Mouse (Mus musculus) thymus, postnatal 25 days (tissue): ENCODE measurements around the gene 6030468B19Rik.
A peak's percentile ranks its signal among the peaks of the same experiment; 100 is the strongest.

Source experiments
- DNase-seq: peaks from one replicate; pipeline ENCODE4 v3.0.0; 2022

Gene 6030468B19Rik

GRCm38 (mm10) chr11:117797511-117798159, at the start of gene 6030468B19Rik:
TSS of gene 6030468B19Rik (plus strand) at chr11:117797660.
- peak; percentile 21 for DNase-seq

DNA sequence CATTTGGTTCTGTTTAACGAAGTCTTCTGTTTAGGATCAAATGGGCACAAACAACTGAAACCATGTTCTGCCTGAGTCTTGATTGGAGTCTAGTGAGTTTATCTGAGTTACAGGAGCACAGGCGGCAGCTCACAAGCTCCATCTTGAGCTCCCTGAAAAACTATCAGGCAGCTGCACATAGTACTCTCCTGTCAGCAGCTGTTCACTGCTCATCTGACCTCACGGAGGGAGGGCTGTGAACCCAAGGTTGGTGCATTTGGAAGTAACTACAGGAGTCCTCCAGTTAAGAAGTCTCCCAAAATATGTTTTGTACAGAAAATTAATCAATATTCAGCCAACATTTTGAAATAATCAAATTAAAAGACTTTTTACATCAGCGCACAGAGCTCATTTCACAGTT, 48.8 kb upstream of the 6030468B19Rik start:
- no peak for DNase-seq

DNA sequence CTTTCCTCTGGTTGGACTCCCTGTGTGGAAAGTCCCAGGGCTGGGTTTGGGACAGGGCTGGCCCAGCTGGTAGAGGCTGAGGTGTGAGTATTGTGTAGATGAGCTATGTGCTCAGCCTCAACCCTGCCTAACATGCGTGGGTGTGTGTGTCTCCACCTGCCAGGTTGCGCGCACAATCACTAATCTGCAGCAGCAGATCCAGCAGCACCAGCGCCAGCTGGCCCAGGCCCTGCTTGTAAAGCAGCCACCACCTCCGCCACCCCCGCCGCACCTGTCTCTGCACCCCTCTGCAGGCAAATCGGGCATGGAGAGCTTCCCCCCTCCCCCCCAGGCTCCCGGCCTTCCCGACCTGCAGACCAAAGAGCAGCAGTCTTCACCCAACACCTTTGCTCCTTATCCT, 48.0 kb upstream of the 6030468B19Rik start:
- no peak for DNase-seq

- DNase-seq, result no peak
Observed at GRCm38 (mm10) chr11:117751544-117751943, 45.9 kb upstream of the 6030468B19Rik start.

DNA sequence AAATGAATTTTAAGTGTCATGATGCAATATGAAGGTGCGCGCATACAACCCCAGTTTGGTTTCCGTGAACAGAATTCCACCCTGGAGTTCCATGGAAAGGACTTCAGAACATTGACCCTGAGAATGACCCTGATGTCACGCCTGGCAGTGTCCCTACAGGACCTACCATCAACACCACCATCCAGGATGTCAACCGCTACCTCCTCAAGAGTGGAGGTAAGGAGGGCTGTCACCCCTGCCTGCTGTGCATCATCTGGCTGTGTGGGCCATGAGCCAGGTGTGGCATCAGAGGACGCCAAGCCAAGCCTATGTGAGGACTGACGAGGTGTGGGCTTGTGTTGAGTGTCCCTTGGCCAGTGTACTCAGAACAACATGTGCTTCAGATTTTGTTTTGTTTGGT, 41.6 kb upstream of the 6030468B19Rik start:
- DNase-seq, result no peak

GRCm38 (mm10) chr11:117759267-117759666, 38.2 kb upstream of the 6030468B19Rik start:
- DNase-seq, result no peak

- no peak for DNase-seq
Observed at GRCm38 (mm10) chr11:117760374-117761119, 36.9 kb upstream of the 6030468B19Rik start.

DNA sequence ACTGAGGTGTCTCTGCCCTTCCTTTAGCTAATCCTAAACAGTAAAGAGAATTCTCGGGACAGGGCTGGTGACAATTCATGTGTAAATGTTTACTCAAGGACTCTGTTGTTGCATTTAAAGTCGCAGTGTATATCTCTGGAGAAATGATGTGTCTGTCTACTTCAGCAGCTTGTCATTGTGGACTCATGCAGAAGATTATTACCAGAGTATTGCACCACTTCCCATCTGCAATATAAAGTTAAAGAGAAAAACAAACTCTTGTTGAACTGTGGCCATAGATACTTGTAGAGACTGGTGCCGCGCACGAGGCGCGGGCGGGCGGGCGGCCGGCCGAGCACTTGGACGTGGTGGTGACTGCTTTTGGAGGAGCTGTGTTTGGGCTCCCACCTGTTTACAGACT, 35.7 kb upstream of the 6030468B19Rik start:
- no peak for DNase-seq

- DNase-seq, result no peak
Observed at GRCm38 (mm10) chr11:117762246-117762645, 35.2 kb upstream of the 6030468B19Rik start.

GRCm38 (mm10) chr11:117764319-117764718, 33.1 kb upstream of the 6030468B19Rik start:
- no peak for DNase-seq

- no peak for DNase-seq
Observed at GRCm38 (mm10) chr11:117765361-117765760, 32.1 kb upstream of the 6030468B19Rik start.

DNA sequence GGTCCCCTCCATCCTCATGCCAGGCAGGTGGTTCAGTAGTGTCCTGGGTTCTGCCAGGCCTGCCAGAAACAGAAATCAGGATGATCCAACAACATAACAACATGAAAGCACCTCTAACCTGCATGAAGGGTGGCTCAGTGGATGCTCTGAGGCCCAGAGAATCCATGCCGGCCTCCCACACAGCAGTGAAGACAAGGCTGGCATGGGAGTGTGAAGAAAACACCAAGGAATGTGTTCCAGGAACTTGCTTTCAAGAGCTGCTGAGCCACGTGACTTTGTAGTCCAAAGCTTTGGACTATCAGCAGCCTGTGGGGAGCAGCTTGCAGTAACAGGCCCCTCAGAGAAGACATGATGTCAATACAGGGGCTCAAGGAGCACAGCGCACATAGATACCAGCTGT, 31.2 kb upstream of the 6030468B19Rik start:
- no peak for DNase-seq

DNA sequence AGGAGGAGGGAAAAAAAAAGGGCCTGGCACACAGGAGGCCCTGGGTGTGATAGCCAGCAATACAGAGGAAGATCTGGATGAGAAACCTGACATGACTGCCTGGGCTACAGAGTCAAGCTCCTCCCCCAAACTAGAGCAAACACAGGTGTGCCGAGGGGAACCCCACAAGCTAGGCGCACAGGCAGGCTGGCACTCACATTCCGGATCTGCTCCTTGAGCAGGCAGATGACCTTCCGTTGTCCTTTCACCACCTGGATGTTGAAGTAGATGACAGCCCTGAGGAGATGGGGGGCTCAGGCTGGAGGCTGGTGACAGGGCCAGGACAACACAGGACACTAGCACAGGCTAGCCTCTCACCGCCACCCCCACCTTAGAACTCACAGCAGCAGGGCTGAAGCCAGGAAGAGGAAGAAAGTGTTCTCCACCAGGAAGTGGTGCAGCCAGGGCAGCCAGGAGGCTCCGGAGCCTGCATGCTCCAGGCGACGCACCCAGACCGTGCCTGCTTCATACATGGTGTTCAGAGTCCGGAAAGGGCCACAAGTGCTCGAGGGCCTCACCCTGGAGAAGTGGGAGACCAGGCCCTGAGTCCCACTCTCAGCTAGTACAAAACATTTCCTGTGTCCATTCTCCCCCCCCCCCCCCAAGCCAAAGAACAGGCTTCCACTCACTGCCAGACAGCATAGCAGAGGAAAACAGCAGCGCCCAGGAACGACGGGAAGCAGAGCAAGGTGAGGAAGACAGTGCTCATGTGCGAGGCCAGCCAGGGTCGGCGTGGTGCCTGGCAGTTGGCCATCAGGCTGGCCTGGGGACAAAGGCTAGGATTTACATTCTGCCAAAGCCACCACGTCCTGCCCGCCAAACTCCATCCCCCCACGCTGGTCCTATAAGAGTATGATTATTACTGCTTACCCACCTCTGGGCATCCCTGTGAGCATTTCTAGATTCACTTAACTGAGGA, 28.5 kb upstream of the 6030468B19Rik start:
- no peak for DNase-seq

GRCm38 (mm10) chr11:117769683-117770047, 27.8 kb upstream of the 6030468B19Rik start:
- no peak for DNase-seq

DNA sequence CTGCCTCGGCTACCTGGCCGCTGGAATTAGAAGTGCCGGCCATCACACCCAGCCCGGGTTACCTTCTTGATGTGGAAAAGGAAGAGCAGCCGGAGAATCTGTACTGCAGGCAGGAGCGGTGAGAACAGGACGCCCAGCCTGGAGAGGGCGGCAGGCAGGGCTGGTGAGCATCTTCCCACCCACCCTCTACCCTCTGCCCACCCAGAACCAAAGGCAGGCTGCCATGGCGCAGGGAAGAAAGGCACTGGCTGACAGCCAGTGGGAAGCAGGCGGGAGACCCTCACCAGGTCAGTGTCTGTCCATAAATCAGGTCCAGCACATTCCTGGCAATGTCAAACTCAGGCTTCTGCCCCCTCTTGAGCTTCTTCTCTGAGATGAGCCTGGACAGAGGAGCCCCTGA, 27.1 kb upstream of the 6030468B19Rik start:
- no peak for DNase-seq

DNA sequence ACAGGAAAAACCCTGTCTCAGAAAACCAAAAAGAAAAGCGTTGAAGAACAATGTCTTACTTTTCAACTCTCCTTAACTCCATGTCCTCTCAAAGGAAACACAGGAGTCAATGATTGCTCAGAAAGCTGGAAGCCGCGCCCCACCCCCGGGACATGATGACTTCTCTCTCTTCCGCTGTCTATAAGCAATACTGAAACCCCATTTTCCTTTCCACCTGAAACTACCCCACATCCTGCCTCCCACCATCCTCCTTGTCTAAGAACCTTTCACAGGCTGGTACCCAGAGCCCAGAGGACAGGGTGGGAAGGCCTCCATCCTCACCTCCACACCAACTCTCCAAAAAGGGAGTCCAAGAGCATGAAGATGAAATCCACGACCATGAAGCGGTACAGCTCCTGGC, 25.1 kb upstream of the 6030468B19Rik start:
- DNase-seq, result no peak

DNA sequence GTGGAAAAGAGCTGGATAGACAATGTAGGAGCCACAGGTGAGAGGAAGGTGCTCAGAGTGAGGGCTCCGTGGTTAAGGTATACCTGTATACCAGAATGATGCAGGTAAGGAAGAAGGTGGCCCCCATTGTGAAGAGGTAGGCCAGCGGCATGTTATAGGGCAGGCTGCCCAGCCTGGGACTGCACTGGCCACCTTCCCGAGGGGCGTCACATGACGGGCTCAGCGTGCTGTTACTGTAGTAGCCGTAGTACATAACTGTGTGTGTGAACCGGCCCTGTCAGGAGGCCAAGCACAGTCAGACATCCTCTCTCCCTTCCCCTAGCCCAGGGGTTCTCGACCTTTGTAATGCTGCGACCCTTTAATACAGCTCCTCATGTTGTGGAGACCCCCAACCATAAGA, 22.5 kb upstream of the 6030468B19Rik start:
- no peak for DNase-seq

DNA sequence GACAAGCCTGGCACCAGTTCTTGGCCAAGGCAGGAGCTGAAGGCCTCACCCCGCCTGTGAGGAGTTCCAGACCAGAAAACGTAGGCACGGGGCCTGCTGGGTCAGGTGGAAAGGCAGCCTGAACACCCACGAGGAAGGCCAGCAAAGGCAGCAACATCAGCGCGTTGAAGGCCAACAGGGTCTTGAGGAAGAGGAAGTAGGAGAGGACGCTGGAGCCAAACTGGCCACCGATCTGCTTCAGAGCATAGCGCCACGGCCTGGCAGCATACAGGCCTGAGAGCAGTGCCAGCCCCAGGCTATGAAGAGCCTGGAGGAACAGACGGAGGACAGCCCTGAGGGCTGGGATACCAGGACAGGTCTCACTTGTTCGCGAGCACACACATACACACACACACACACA, 21.9 kb upstream of the 6030468B19Rik start:
- no peak for DNase-seq

DNA sequence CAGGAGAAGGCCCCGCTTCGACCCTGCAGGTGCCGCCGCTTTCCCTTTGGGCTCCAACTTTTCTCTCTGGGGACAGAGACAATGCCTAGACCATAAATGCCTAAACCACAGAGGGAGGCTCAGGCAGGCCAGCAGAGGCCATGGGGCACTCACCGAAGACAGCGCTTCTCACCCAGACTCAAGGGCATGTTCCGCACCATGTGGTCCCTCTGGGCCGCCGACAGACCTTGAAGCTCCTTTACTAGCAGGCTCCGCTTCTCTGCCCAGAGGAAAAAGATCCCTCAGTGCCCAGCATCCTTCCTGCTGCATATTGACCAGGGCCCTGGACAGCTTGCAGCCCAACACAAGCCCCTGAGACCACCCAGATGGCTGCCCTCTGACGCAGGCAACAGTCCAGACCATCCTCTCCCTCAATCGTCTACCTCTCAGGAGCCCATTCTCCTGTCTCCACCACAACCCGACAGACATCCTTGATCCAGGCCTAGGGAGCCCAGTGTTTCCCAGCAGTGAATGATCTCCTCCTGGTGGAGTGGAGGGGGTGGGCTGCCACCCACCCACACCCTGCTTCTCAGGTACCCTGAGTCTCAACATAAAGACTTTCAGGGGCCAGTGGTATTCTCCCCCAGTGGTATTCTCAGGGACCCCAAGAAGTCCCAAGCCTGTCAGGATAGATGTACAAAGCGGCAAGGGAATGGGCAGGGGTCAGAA, 21.2 kb upstream of the 6030468B19Rik start:
- no peak for DNase-seq

GRCm38 (mm10) chr11:117777111-117777510, 20.3 kb upstream of the 6030468B19Rik start:
- peak; percentile 45 for DNase-seq

- no peak for DNase-seq
Observed at GRCm38 (mm10) chr11:117778031-117778430, 19.4 kb upstream of the 6030468B19Rik start.

DNA sequence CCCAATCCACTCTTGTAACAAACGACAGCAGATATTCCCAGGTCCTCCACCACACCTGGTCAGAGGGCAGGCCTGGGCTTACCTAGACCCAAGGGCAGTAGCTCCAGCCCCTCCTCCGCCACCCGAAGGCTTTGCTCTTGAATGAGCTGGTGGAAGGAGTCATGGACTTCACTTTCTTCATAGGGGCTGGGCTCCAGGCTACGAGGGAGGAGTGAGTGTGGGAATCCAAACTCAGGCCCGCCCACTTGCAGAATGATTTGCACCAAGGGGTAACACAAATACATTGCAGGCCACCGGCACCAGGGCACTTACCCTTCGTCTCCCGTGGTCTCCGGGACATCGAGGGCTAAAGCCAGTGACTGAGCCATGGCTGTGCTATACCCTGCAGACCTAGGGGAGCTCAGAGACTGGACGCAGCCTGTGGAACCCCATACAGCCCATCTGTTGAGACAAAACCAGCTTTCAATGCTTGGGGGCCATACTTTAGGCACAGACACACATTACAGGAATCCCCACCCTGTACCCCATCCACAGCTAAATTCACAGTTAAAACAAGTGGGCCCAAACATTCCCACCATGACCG, 18.5 kb upstream of the 6030468B19Rik start:
- DNase-seq, result no peak
